Mouse (Mus musculus) CH12.LX (cell line): ENCODE measurements around the gene Klhl29. TPM values are rescaled to one million over a fixed set of nuclear protein-coding genes. Genes with fewer than 3 reads are reported as not detected.

Experiments used
- DNase-seq: peaks from one replicate; pipeline ENCODE4 v3.0.0-alpha.2; 2013; ENCODE audit errors: extremely low read depth
- H3K27ac ChIP-seq: 2 replicates; pipeline ENCODE4 v1.5.1; 2012; ENCODE audit warnings: low read depth, mild to moderate bottlenecking, control low read depth, moderate library complexity; ENCODE audit not compliant: insufficient read depth
- H3K27me3 ChIP-seq: replicated peaks from 2 replicates; pipeline ENCODE3; 2012; ENCODE audit warnings: inconsistent platforms
- H3K36me3 ChIP-seq, 2 experiments: replicated peaks in 1 of 2; 2 replicates each; pipeline versions ENCODE3 to v1.6.1; 2012; ENCODE audit warnings: inconsistent platforms in 1 of 2, low read length in 1 of 2, mild to moderate bottlenecking in 1 of 2, mixed read lengths in 1 of 2, moderate library complexity in 1 of 2; ENCODE audit not compliant: control insufficient read depth in 1 of 2, insufficient read depth in 1 of 2
- H3K4me1 ChIP-seq, 2 experiments: 2 replicates each; pipeline ENCODE4 v1.6.1; 2012; ENCODE audit warnings: inconsistent platforms in 1 of 2, moderate library complexity in 1 of 2; ENCODE audit not compliant: insufficient read depth in 2 of 2, control insufficient read depth in 1 of 2
- H3K4me2 ChIP-seq: 2 replicates; pipeline ENCODE4 v1.6.1; 2012; ENCODE audit warnings: low read depth, mild to moderate bottlenecking, control low read depth; ENCODE audit not compliant: poor library complexity, insufficient read depth, severe bottlenecking
- H3K4me3 ChIP-seq, 3 experiments: fragments of 150-350 bp in 1 of 3; sonication (generic) in 1 of 3; replicated peaks in 1 of 3; 2 replicates each; pipeline versions ENCODE3 to v1.5.1; 2011 to 2012; ENCODE audit warnings: low read depth in 2 of 3, low read length in 2 of 3, mild to moderate bottlenecking in 2 of 3, moderate library complexity in 2 of 3, control low read depth in 1 of 3, improper control_type of control experiment in 1 of 3, inconsistent platforms in 1 of 3, mixed read lengths in 1 of 3; ENCODE audit not compliant: poor library complexity in 1 of 3
- H3K79me2 ChIP-seq: replicated peaks from 2 replicates; pipeline ENCODE4 v1.6.1; 2012; ENCODE audit warnings: mild to moderate bottlenecking, moderate library complexity; ENCODE audit not compliant: control insufficient read depth, poor library complexity, insufficient read depth, severe bottlenecking; ENCODE audit errors: extremely low read depth
- H3K9ac ChIP-seq: 2 replicates; pipeline ENCODE4 v1.6.1; 2012; ENCODE audit warnings: low read depth, mild to moderate bottlenecking, control low read depth, moderate library complexity; ENCODE audit not compliant: insufficient read depth
- H3K9me3 ChIP-seq: replicated peaks from 2 replicates; pipeline ENCODE3; 2012; ENCODE audit warnings: low read length, inconsistent platforms, mixed read lengths
- BHLHE40 ChIP-seq: IDR thresholded peaks from 2 replicates; pipeline ENCODE4 v1.6.1; 2011; ENCODE audit warnings: mild to moderate bottlenecking, low read depth, low read length, improper control_type of control experiment
- CHD2 ChIP-seq: IDR thresholded peaks from 2 replicates; pipeline ENCODE4 v1.6.1; 2011; ENCODE audit warnings: low read length, improper control_type of control experiment
- CTCF ChIP-seq, 2 experiments: IDR thresholded peaks in 1 of 2; conservative IDR thresholded peaks in 1 of 2; 2 replicates each; pipeline ENCODE4 v1.5.1; 2011 to 2012; ENCODE audit warnings: low read depth in 2 of 2, low read length in 2 of 2, improper control_type of control experiment in 1 of 2, inconsistent platforms in 1 of 2, mild to moderate bottlenecking in 1 of 2, moderate library complexity in 1 of 2
- E2F4 ChIP-seq: IDR thresholded peaks from 2 replicates; pipeline ENCODE4 v1.6.1; 2011; ENCODE audit warnings: low read depth, low read length, improper control_type of control experiment; ENCODE audit not compliant: insufficient replicate concordance
- ELF1 ChIP-seq: IDR thresholded peaks from 2 replicates; pipeline ENCODE4 v1.6.1; 2014; ENCODE audit warnings: low read depth, mild to moderate bottlenecking, inconsistent platforms, low read length, improper control_type of control experiment
- ETS1 ChIP-seq: conservative IDR thresholded peaks from 2 replicates; pipeline ENCODE4 v1.6.1; 2012; ENCODE audit warnings: low read depth, mild to moderate bottlenecking, inconsistent platforms, low read length, improper control_type of control experiment, moderate library complexity
- HCFC1 ChIP-seq: IDR thresholded peaks from 2 replicates; pipeline ENCODE4 v1.6.1; 2012; ENCODE audit warnings: low read depth, mild to moderate bottlenecking, inconsistent platforms, low read length, improper control_type of control experiment
- IRF4 ChIP-seq: IDR thresholded peaks from 2 replicates; pipeline ENCODE4 v1.6.1; 2014; ENCODE audit warnings: low read depth, mild to moderate bottlenecking, inconsistent platforms, low read length, improper control_type of control experiment
- JUN ChIP-seq: IDR thresholded peaks from 2 replicates; pipeline ENCODE4 v1.6.1; 2011; ENCODE audit warnings: low read depth, mild to moderate bottlenecking, low read length, improper control_type of control experiment, moderate library complexity; ENCODE audit not compliant: insufficient read depth
- JUND ChIP-seq: conservative IDR thresholded peaks from 2 replicates; pipeline ENCODE4 v1.6.1; 2011; ENCODE audit warnings: low read depth, low read length, improper control_type of control experiment
- MAFK ChIP-seq: IDR thresholded peaks from 2 replicates; pipeline ENCODE4 v1.6.1; 2011; ENCODE audit warnings: low read length, improper control_type of control experiment; ENCODE audit not compliant: insufficient replicate concordance
- MAZ ChIP-seq: IDR thresholded peaks from 2 replicates; pipeline ENCODE4 v1.6.1; 2012; ENCODE audit warnings: low read depth, mild to moderate bottlenecking, inconsistent platforms, low read length, improper control_type of control experiment, moderate library complexity
- MXI1 ChIP-seq: IDR thresholded peaks from 2 replicates; pipeline ENCODE4 v1.6.1; 2011; ENCODE audit warnings: mild to moderate bottlenecking, low read depth, low read length, improper control_type of control experiment
- MYC ChIP-seq: IDR thresholded peaks from 2 replicates; pipeline ENCODE4 v1.6.1; 2011; ENCODE audit warnings: low read depth, mild to moderate bottlenecking, improper control_type of control experiment, low read length
- NELFE ChIP-seq: IDR thresholded peaks from 2 replicates; pipeline ENCODE4 v1.6.1; 2011; ENCODE audit warnings: low read depth, low read length, improper control_type of control experiment
- NRF1 ChIP-seq: IDR thresholded peaks from 2 replicates; pipeline ENCODE4 v1.6.1; 2014; ENCODE audit warnings: low read depth, mild to moderate bottlenecking, inconsistent platforms, low read length, improper control_type of control experiment, moderate library complexity
- POLR2A ChIP-seq: IDR thresholded peaks from 2 replicates; pipeline ENCODE4 v1.6.1; 2011; ENCODE audit warnings: low read depth, mild to moderate bottlenecking, improper control_type of control experiment, low read length
- RAD21 ChIP-seq: IDR thresholded peaks from 2 replicates; pipeline ENCODE4 v1.6.1; 2011; ENCODE audit warnings: low read depth, mild to moderate bottlenecking, low read length, improper control_type of control experiment, moderate library complexity
- RCOR1 ChIP-seq: conservative IDR thresholded peaks from 2 replicates; pipeline ENCODE4 v1.6.1; 2012; ENCODE audit warnings: low read depth, mild to moderate bottlenecking, inconsistent platforms, low read length, improper control_type of control experiment
- SMC3 ChIP-seq: IDR thresholded peaks from 2 replicates; pipeline ENCODE4 v1.6.1; 2011; ENCODE audit warnings: low read depth, low read length, improper control_type of control experiment
- TBP ChIP-seq: conservative IDR thresholded peaks from 2 replicates; pipeline ENCODE4 v1.6.1; 2011; ENCODE audit warnings: low read depth, low read length, improper control_type of control experiment
- TCF12 ChIP-seq: IDR thresholded peaks from 2 replicates; pipeline ENCODE4 v1.6.1; 2014; ENCODE audit warnings: low read depth, mild to moderate bottlenecking, inconsistent platforms, low read length, improper control_type of control experiment
- UBTF ChIP-seq: IDR thresholded peaks from 2 replicates; pipeline ENCODE4 v1.6.1; 2012; ENCODE audit warnings: low read depth, mild to moderate bottlenecking, inconsistent platforms, low read length, improper control_type of control experiment, moderate library complexity
- USF1 ChIP-seq: IDR thresholded peaks from 2 replicates; pipeline ENCODE4 v1.6.1; 2014; ENCODE audit warnings: low read depth, mild to moderate bottlenecking, inconsistent platforms, low read length, improper control_type of control experiment
- USF2 ChIP-seq: conservative IDR thresholded peaks from 2 replicates; pipeline ENCODE4 v1.6.1; 2011; ENCODE audit warnings: low read depth, low read length, improper control_type of control experiment
- ZMIZ1 ChIP-seq: IDR thresholded peaks from 2 replicates; pipeline ENCODE4 v1.6.1; 2012; ENCODE audit warnings: low read depth, mild to moderate bottlenecking, inconsistent platforms, low read length, improper control_type of control experiment
- dilution Hi-C: fragments of 300-500 bp; cut with MboI; formaldehyde crosslinking; loops from 2 replicates; pipeline ENCODE4 v1.14.3; 2020; ENCODE audit warnings: low sequenced_read_pairs; ENCODE audit not compliant: extremely low pct_unique_long_range_greater_than_20kb, extremely low pct_ligation_motif_present
- in situ Hi-C: fragments of 300-500 bp; cut with MboI; formaldehyde crosslinking; loops from 3 replicates; pipeline ENCODE4 v1.14.3; 2019; ENCODE audit warnings: low sequenced_read_pairs, low pct_ligation_motif_present, low pct_unique_long_range_greater_than_20kb, mixed read lengths
- polyA plus RNA-seq: library from polyadenylated mRNA; unstranded; fragments of >175 nt; gene quantifications from 2 replicates; pipeline ENCODE4 v1.2.1, GENCODE M21; 2012; ENCODE audit warnings: low read depth; ENCODE audit not compliant: insufficient read length
- total RNA-seq, 2 experiments: library from RNA; depleted of rRNA; stranded (reverse); fragments of 300-350 nt in 1 of 2; fragments of >200 nt in 1 of 2; gene quantifications; 2 replicates each; pipeline ENCODE4 v1.2.3; 2012 to 2014

Gene Klhl29
- total and polyA plus RNA-seq, 3 experiments: 0.04 TPM; not detected in 2

DNA sequence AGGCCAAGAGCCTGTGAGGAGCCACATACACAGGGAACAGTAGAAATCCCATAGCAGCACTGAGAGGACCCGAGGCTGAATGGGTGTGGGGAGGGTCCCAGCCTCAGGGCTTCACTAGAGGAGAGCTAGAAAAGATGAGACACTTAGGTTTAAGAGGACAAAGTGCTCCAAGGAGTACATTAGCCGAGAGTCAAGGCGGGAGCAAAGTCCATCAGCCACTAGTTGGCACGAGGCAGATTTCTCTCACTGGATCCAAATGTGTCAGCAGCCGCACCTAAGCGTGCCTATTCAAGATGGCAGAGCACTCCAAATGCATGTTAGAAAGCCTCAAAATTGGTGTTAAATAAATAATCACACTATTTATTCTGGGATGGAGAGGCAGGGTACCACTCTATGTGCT, 90.5 kb downstream of the Klhl29 start:
- no peak for DNase-seq
- H3K27me3 ChIP-seq: no peaks in the 10 kb centered on the region
- no peaks in the 10 kb centered on the region for H3K36me3 ChIP-seq
- H3K27ac ChIP-seq: no peak overlapping the region
- no peak overlapping the region for H3K4me3 ChIP-seq
- no peaks in the 10 kb centered on the region for H3K9me3 ChIP-seq
- no peak overlapping the region for H3K9ac ChIP-seq
- in situ Hi-C loops (no loop called here), dilution Hi-C loops (no loop called here)
- TF ChIP-seq RCOR1 (no peak), ZMIZ1 (no peak), USF2 (no peak), MXI1 (no peak), HCFC1 (no peak), UBTF (no peak), TBP (no peak), CTCF (conservative IDR thresholded peaks at IDR 0.05 in 1 of 2, IDR thresholded peaks at IDR 0.05 in 1 of 2; ENCODE audit: low read depth in 2 of 2, low read length in 2 of 2) (no peak), NRF1 (no peak), BHLHE40 (no peak), IRF4 (no peak), TCF12 (no peak), NELFE (no peak), ETS1 (no peak), POLR2A (no peak)
- peaks cover 0 to 33% of the 10 kb centered on the region in 2 experiments; a peak in 2 of 4 replicates for H3K4me1 ChIP-seq
- no peak overlapping the region for H3K4me2 ChIP-seq
- H3K79me2 ChIP-seq: no peaks in the 10 kb centered on the region

DNA sequence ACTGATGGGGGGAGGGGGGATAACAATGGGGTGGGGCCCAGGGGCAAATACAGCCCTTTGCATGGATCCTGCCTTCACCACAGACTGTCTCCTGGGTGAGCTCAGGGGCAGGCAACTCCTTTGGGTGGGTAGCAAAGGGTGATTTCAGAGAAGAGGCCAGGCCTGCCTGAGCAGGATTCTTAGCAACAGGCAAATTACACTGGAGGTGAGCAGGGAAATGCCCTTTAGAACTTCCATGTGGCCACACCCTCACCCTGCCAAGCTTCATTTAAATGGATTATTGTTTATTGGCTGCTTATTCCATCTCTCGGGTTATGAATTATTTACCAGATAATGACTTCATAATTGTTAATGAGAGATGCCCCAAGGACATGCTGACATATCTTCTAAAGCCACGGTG, 91.8 kb downstream of the Klhl29 start:
- dilution Hi-C loops (no loop called here), in situ Hi-C loops (no loop called here)
- H3K9me3 ChIP-seq: no peaks in the 10 kb centered on the region
- no peaks in the 10 kb centered on the region for H3K79me2 ChIP-seq
- H3K4me1 ChIP-seq: peaks cover 0 to 31% of the 10 kb centered on the region in 2 experiments; a peak in 2 of 4 replicates
- no peak overlapping the region for H3K4me2 ChIP-seq
- H3K27me3 ChIP-seq: no peaks in the 10 kb centered on the region
- no peaks in the 10 kb centered on the region for H3K36me3 ChIP-seq
- TF ChIP-seq JUN: no peak
- TF ChIP-seq USF2: no peak
- no peak for TF ChIP-seq TBP
- no peak for TF ChIP-seq MAFK
- no peak for TF ChIP-seq SMC3
- TF ChIP-seq USF1: no peak
- TF ChIP-seq TCF12: no peak
- no peak for TF ChIP-seq CHD2
- no peak for TF ChIP-seq UBTF
- TF ChIP-seq E2F4: no peak
- no peak for TF ChIP-seq MAZ
- no peak for TF ChIP-seq CTCF (conservative IDR thresholded peaks at IDR 0.05 in 1 of 2, IDR thresholded peaks at IDR 0.05 in 1 of 2; ENCODE audit: low read depth in 2 of 2, low read length in 2 of 2)
- TF ChIP-seq ELF1: no peak
- no peak for TF ChIP-seq POLR2A
- TF ChIP-seq RAD21: no peak
- TF ChIP-seq JUND: no peak
- no peak for TF ChIP-seq RCOR1
- TF ChIP-seq IRF4: no peak
- no peak for TF ChIP-seq MYC
- no peak overlapping the region for H3K4me3 ChIP-seq
- no peak overlapping the region for H3K27ac ChIP-seq
- no peak for DNase-seq
- no peak overlapping the region for H3K9ac ChIP-seq
